In the genomic region with DNA sequence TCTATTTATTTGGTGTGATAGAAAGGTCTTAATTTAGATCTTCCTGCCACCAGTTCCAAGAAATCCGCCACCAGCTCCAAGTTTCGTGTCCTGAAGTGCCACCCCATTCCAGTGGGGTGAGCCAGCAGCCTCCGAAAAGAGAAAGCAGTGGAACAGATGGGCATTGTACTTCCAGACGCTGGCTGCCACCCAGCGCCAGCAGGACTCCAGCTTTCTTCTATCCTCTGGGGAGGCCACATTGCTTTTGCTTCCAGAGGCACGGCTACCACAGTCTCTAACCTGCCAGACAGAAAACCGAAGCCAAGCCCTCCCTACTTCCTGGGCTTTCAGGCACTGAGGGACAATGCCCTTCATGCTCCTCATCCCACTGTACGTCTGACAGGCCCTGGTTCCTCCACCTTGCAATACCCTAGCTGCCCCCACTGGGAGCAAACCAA, we compare ENCODE assay signal across 10 mouse cellular contexts. TPM values are rescaled to one million over a fixed set of nuclear protein-coding genes. Genes with fewer than 3 reads are reported as not detected.
DNase-seq lines count a peak whose midpoint lies in the region; ATAC-seq and TF ChIP-seq lines count a peak whose summit lies in the region.
"Had no signal": no experiment of that assay in that cellular context is flagged by ENCODE, and none has a peak within 500 bp of the region (broad histone marks: within the 10 kb centered on the region; RNA-seq: fewer than 3 reads in every experiment).

No protein-coding gene starts in this region.

- no peak overlapping the region for H3K4me2 ChIP-seq in neural tube, embryonic 12.5 days (replicated peaks)
- H3K4me2 ChIP-seq in embryonic facial prominence, embryonic 15.5 days (replicated peaks): no peak overlapping the region
- no peak overlapping the region for H3K4me2 ChIP-seq in heart, embryonic 14.5 days (ENCODE audit: low read length)
- no peak overlapping the region for H3K4me2 ChIP-seq in midbrain, postnatal 0 days (ENCODE audit: low read depth, low read length, poor library complexity, severe bottlenecking)
- H3K4me2 ChIP-seq: stomach, embryonic 15.5 days had no signal

- H3K9ac ChIP-seq in neural tube, embryonic 12.5 days: no peak overlapping the region
- no peak overlapping the region for H3K9ac ChIP-seq in embryonic facial prominence, embryonic 15.5 days
- peak overlapping the region; percentile 34; the same call in 1 of the 2 replicates for H3K9ac ChIP-seq in heart, embryonic 14.5 days (ENCODE audit: low read length)
- H3K9ac ChIP-seq in midbrain, postnatal 0 days (replicated peaks; ENCODE audit: low read length, poor library complexity, severe bottlenecking): no peak overlapping the region
- H3K9ac ChIP-seq: stomach, embryonic 15.5 days had no signal

- H3K27me3 ChIP-seq in neural tube, embryonic 12.5 days (replicated peaks): no peaks in the 10 kb centered on the region
- no peaks in the 10 kb centered on the region for H3K27me3 ChIP-seq in embryonic facial prominence, embryonic 15.5 days
- H3K27me3 ChIP-seq in heart, embryonic 14.5 days (ENCODE audit: control insufficient read depth, insufficient read depth, low read length): no peaks in the 10 kb centered on the region
- H3K27me3 ChIP-seq in midbrain, postnatal 0 days (ENCODE audit: insufficient read depth, low read length): no peaks in the 10 kb centered on the region
- H3K27me3 ChIP-seq: Patski; stomach, embryonic 15.5 days had no signal

- no peak overlapping the region for H3K27ac ChIP-seq in neural tube, embryonic 12.5 days
- peak overlapping the region; percentile 29 for H3K27ac ChIP-seq in embryonic facial prominence, embryonic 15.5 days (replicated peaks)
- H3K27ac ChIP-seq in heart, embryonic 14.5 days (replicated peaks in 1 of 2; ENCODE audit: control insufficient read depth in 1 of 2, insufficient read depth in 1 of 2, low read depth in 2 of 2, low read length in 2 of 2): peak overlapping the region; percentile 58 to 84
- H3K27ac ChIP-seq in midbrain, postnatal 0 days (ENCODE audit: low read depth, low read length): peak overlapping the region; percentile 71
- H3K27ac ChIP-seq: stomach, embryonic 15.5 days had no signal

- no peaks in the 10 kb centered on the region for H3K9me3 ChIP-seq in neural tube, embryonic 12.5 days
- H3K9me3 ChIP-seq in embryonic facial prominence, embryonic 15.5 days (replicated peaks): no peaks in the 10 kb centered on the region
- no peaks in the 10 kb centered on the region for H3K9me3 ChIP-seq in heart, embryonic 14.5 days (ENCODE audit: control insufficient read depth, low read length)
- no peaks in the 10 kb centered on the region for H3K9me3 ChIP-seq in midbrain, postnatal 0 days (ENCODE audit: low read length)
- H3K9me3 ChIP-seq: stomach, embryonic 15.5 days had no signal

- no peak for DNase-seq in neural tube, embryonic 10.5 days (ENCODE audit: extremely low spot score, low spot score)
- DNase-seq in left cerebral cortex, adult 11 months (ENCODE audit: low spot score): peak; percentile 75
- peak; percentile 93 for DNase-seq in midbrain, postnatal 0 days (ENCODE audit: low spot score)
- DNase-seq in B cell, adult 2 months: no peak
- DNase-seq in spleen, postnatal 36 days (ENCODE audit: low spot score in 2 of 2): no peak

- 57% methylated on average over 8 of the region's 8 CpGs for WGBS in neural tube, embryonic 12.5 days
- 43% methylated on average over 8 of the region's 8 CpGs for WGBS in embryonic facial prominence, embryonic 15.5 days
- WGBS in heart, embryonic 14.5 days: 47% methylated on average over 8 of the region's 8 CpGs
- WGBS in midbrain, postnatal 0 days: 32% methylated on average over 8 of the region's 8 CpGs

- peaks cover 39% of the 10 kb centered on the region for H3K36me3 ChIP-seq in neural tube, embryonic 12.5 days
- peaks cover 35% of the 10 kb centered on the region for H3K36me3 ChIP-seq in embryonic facial prominence, embryonic 15.5 days
- H3K36me3 ChIP-seq in heart, embryonic 14.5 days (ENCODE audit: control insufficient read depth, insufficient read depth, low read length): peaks cover 43% of the 10 kb centered on the region
- H3K36me3 ChIP-seq in midbrain, postnatal 0 days (ENCODE audit: insufficient read depth, low read length): peaks cover 31% of the 10 kb centered on the region

- peaks cover 5% of the 10 kb centered on the region; the same call in 1 of the 2 replicates for H3K4me1 ChIP-seq in neural tube, embryonic 12.5 days
- H3K4me1 ChIP-seq in embryonic facial prominence, embryonic 15.5 days: peaks cover 7% of the 10 kb centered on the region
- peaks cover 5 to 17% of the 10 kb centered on the region in 2 experiments; a peak in 3 of 4 replicates for H3K4me1 ChIP-seq in heart, embryonic 14.5 days (ENCODE audit: control insufficient read depth in 2 of 2, insufficient read depth in 2 of 2, low read length in 2 of 2)
- no peaks in the 10 kb centered on the region for H3K4me1 ChIP-seq in midbrain, postnatal 0 days (ENCODE audit: insufficient read depth, low read length)
- H3K4me1 ChIP-seq: stomach, embryonic 15.5 days had no signal

- H3K4me3 ChIP-seq in neural tube, embryonic 12.5 days: no peak overlapping the region
- no peak overlapping the region for H3K4me3 ChIP-seq in embryonic facial prominence, embryonic 15.5 days (replicated peaks)
- H3K4me3 ChIP-seq in heart, embryonic 14.5 days (ENCODE audit: control insufficient read depth in 1 of 2, insufficient read depth in 1 of 2, low read depth in 1 of 2, low read length in 2 of 2): no peak overlapping the region
- no peak overlapping the region for H3K4me3 ChIP-seq in midbrain, postnatal 0 days (ENCODE audit: low read depth, low read length)
- H3K4me3 ChIP-seq: stomach, embryonic 15.5 days had no signal

- peak; percentile 23 for TF ChIP-seq CTCF in midbrain, postnatal 0 days (IDR thresholded peaks at IDR 0.05)

- peak; percentile 63; the same call in 1 of the 2 replicates for ATAC-seq in neural tube, embryonic 12.5 days (ENCODE audit: low FRiP score, low read depth)
- ATAC-seq in embryonic facial prominence, embryonic 15.5 days (ENCODE audit: insufficient number of reproducible peaks, low FRiP score, low TSS enrichment, low read depth): no peak
- peak; percentile 55; the same call in 1 of the 2 replicates for ATAC-seq in heart, embryonic 14.5 days (ENCODE audit: insufficient number of reproducible peaks, insufficient read depth, low FRiP score, low read depth)
- peak; percentile 74 for ATAC-seq in midbrain, postnatal 0 days (ENCODE audit: low FRiP score)
- ATAC-seq: Patski had no signal

RNA-seq across cellular contexts. Expression of a gene that starts 54.1 kb away (rescaled TPM):
- 65.2 and 69.7 TPM in 2 replicates for polyA plus RNA-seq in neural tube, embryonic 12.5 days (2016; fragmentation: Nextera tagmentation; extraction: Ambion mirVana)
- 55.8 and 56.1 TPM in 2 replicates for polyA plus RNA-seq in embryonic facial prominence, embryonic 15.5 days (2015; fragmentation: Nextera tagmentation; extraction: Ambion mirVana)
- 49.4 and 56.3 TPM in 2 replicates for polyA plus RNA-seq in heart, embryonic 14.5 days (2014; fragmentation: Nextera tagmentation; extraction: Ambion mirVana)
- total RNA-seq in midbrain, postnatal 0 days (2014; rRNA removed): 66.2 and 74.8 TPM in 2 replicates
- polyA plus RNA-seq in midbrain, postnatal 0 days (2015; fragmentation: Nextera tagmentation; extraction: Ambion mirVana): 63.0 and 65.4 TPM in 2 replicates

Comparison
In these comparisons a context has a peak if more than half of its experiments do, and no peak if none do; other contexts are left out.
1. DNase-seq: peak in left cerebral cortex, adult 11 months (single experiment) and midbrain, postnatal 0 days (single experiment); none in neural tube, embryonic 10.5 days (single experiment), B cell, adult 2 months (0 of 2) and spleen, postnatal 36 days (0 of 2).